Mouse (Mus musculus): ENCODE measurements at regions not wholly inside any gene's neighbourhood (a gene's known extent, or its start where the extent isn't known, plus 50 kb on each side); places are given as distances from the start of the nearest gene placed in this dataset.
A peak's percentile ranks its signal among the peaks of the same experiment; 100 is the strongest.

- no peak for DNase-seq (ENCODE audit: low read depth)
Measured at GRCm38 (mm10) chr8:92302694-92303093, 54.7 kb upstream of the Irx5 start.

- no peak for DNase-seq (ENCODE audit: low read depth)
Measured at GRCm38 (mm10) chr8:92301029-92301428, 56.4 kb upstream of the Irx5 start.

GRCm38 (mm10) chr8:92286841-92287811 lies 70.3 kb upstream of the Irx5 start:
- DNase-seq (ENCODE audit: low read depth) = no peak

- no peak for DNase-seq (ENCODE audit: low read depth)
Measured at GRCm38 (mm10) chr8:92275755-92276154, 81.7 kb upstream of the Irx5 start.

GRCm38 (mm10) chr8:92272726-92273125 lies 84.7 kb upstream of the Irx5 start:
- DNase-seq (ENCODE audit: low read depth) = no peak

GRCm38 (mm10) chr8:92272073-92272472 lies 85.4 kb upstream of the Irx5 start:
- DNase-seq (ENCODE audit: low read depth) = no peak

- no peak for DNase-seq (ENCODE audit: low read depth)
Measured at GRCm38 (mm10) chr8:92270636-92271035, 86.8 kb upstream of the Irx5 start.

- DNase-seq (ENCODE audit: low read depth) = no peak
Measured at GRCm38 (mm10) chr8:92267415-92267814, 90.0 kb upstream of the Irx5 start.

- no peak for DNase-seq (ENCODE audit: low read depth)
Measured at GRCm38 (mm10) chr8:92260056-92260455, 97.4 kb upstream of the Irx5 start.

- DNase-seq (ENCODE audit: low read depth) = peak; percentile 81
Measured at GRCm38 (mm10) chr8:92258258-92258657, 99.2 kb upstream of the Irx5 start.

GRCm38 (mm10) chr8:92252597-92253375 lies 104.6 kb upstream of the Irx5 start:
- no peak for DNase-seq (ENCODE audit: low read depth)

GRCm38 (mm10) chr8:92246301-92246700 lies 111.1 kb upstream of the Irx5 start:
- DNase-seq (ENCODE audit: low read depth) = no peak

GRCm38 (mm10) chr8:92240686-92241275 lies 116.6 kb upstream of the Irx5 start:
- no peak for DNase-seq (ENCODE audit: low read depth)

GRCm38 (mm10) chr8:92231326-92232225 lies 125.8 kb upstream of the Irx5 start:
- DNase-seq (ENCODE audit: low read depth) = no peak

GRCm38 (mm10) chr8:92229526-92229925 lies 127.9 kb upstream of the Irx5 start:
- DNase-seq (ENCODE audit: low read depth) = no peak

GRCm38 (mm10) chr8:92224929-92225328 lies 132.5 kb upstream of the Irx5 start:
- no peak for DNase-seq (ENCODE audit: low read depth)

GRCm38 (mm10) chr8:92222992-92223391 lies 134.4 kb upstream of the Irx5 start:
- DNase-seq (ENCODE audit: low read depth) = no peak

GRCm38 (mm10) chr8:92219181-92219890 lies 138.1 kb upstream of the Irx5 start:
- no peak for DNase-seq (ENCODE audit: low read depth)

GRCm38 (mm10) chr8:92217521-92217920 lies 139.9 kb upstream of the Irx5 start:
- no peak for DNase-seq (ENCODE audit: low read depth)

GRCm38 (mm10) chr8:92216176-92216575 lies 141.2 kb upstream of the Irx5 start:
- no peak for DNase-seq (ENCODE audit: low read depth)

All from fibroblast of lung, adult 2 months (primary cell).